Mouse (Mus musculus): ENCODE data around the gene Rnf157.
"Not testable (repeated sequence)": the region's sequence is repeated elsewhere in the genome, so short reads cannot be mapped to it uniquely, and the experiment has no call there.

Gene Rnf157

DNA sequence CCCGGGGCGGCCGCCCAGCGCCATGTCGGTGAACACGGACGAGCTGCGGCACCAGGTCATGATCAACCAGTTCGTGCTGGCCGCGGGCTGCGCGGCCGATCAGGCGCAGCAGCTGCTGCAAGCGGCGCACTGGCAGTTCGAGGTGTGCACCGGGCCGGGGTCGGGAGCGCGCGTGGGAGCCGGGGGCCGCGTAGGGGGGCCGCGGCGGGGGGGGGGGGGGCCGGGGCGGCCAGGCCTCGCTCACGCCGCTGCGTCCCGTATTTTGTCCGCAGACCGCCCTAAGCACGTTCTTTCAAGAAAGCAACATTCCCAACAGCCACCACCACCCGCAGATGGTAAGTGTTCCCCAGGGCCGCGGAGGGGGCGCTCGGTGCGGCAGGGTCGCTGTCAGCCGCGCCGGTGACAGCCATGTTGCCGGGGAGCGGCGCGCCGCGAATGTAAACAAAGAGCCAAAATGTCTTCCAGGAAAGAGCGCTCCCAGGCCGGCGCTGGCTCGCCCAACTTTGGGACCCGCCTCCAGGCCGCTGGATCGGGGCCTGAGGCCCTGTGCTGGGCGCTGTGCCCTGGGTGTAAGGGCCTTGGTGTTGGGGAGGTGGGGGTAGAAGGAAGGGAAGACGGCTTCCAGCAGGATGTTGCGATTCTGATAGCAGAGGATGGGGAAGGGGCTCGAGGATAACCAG lies 21.6 kb upstream of the Rnf157 start:
- peak; percentile 56 for DNase-seq (ENCODE audit: low read depth, low spot score)

DNA sequence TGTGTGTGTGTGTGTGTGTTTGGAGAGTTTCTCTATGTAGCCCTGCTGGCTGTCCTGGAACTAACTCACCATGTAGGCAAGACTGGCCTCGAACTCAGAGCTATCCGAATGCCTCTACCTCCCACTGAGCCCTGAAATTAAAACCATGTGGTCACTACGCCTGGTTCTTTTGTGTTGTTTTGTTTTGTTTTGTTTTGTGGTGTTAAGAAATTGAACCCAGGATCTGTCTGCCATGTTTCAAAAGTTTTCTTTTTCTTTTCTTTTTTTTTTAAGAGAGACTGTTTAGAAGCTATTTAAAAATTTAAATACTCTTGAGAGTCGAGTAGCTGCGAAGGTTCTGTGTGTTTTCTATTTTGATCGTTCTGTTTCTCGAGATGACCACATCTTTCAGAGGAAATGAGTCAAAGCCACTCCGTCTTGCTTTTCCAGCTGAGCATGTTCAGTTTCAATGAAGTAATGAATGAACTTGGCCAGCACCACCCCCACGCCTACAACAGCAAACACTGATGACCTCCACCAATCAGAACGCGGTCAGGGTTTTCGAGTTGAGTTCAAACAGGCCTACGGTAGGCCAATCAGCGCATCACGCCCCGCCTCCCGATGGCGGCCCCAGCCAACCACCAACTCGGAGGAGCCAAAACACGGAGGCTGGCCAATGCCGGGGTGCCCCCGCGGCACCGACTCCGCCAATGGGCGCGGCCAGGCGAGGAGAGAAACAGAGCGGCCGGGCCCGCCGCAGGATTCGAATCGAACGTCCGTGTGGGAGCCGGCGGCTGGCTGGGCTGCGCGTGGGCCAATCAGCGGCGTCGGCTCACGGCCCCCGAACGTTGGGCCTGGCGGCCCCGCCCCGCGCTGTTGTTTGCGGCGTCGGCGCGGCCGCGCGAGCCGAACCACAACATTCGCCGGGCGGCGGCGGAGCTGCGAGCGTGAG lies 20.8 kb upstream of the Rnf157 start, which contains the start of gene Ubald2:
Ubald2 (plus strand) TSS at position 739 of the 931 bp plus-strand sequence.
- peak; percentile 100 for DNase-seq (ENCODE audit: low read depth, low spot score)

DNA sequence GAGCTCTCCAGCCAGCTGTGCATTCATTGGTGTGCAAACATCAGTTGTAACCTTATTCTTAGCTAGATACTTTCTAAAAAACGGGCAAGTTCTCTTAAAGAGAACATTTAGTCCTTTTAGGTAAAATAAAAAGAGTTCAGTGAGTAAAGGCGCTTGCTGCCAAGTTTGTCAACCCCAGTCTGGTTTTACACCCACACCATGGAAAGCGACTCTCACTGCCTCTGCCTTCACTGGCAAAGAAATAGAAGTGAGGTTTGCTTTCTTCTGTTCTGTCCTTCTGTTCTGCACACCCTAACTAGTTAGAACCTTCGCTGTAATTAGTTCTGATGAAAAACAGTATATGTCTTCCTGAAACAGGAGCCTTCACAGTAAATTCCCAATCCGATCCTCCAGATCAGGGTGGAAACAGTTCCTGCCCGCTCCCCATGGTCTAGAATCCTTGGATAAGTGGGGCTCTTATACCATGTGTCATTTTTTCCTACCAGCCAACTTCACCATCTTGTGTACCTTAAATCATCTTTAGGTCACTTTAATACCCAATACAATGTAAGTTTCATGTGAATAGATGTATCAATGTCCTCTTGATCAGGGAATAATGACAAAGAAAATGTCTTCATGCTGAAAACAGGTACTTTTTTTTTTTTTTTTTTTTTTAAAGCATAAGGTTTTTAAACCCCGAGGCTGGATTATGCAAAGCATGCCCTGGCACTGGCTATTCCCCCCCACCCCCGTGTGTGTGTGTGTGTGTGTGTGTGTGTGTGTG lies 19.9 kb upstream of the Rnf157 start:
- DNase-seq (ENCODE audit: low read depth, low spot score): peak; percentile 19

DNA sequence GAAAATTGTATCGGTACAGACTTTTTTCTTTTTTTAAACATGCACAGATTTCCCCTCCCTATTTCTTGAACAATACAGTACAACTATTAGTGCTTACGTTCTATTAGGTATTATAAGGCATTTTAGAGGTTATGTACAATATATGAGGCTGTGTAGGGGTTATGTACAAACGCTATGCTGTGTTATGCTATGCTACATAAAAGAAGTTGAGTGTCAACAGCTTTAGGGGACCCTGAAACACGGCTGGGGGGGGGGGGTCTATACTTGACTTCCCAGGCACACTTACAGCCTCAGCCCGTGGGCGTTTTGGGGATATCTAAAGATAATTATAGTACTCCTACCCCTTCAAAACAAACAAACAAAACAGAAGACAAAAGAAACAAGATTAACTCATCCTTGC lies 19.3 kb upstream of the Rnf157 start:
- no peak for DNase-seq (ENCODE audit: low read depth, low spot score)

DNA sequence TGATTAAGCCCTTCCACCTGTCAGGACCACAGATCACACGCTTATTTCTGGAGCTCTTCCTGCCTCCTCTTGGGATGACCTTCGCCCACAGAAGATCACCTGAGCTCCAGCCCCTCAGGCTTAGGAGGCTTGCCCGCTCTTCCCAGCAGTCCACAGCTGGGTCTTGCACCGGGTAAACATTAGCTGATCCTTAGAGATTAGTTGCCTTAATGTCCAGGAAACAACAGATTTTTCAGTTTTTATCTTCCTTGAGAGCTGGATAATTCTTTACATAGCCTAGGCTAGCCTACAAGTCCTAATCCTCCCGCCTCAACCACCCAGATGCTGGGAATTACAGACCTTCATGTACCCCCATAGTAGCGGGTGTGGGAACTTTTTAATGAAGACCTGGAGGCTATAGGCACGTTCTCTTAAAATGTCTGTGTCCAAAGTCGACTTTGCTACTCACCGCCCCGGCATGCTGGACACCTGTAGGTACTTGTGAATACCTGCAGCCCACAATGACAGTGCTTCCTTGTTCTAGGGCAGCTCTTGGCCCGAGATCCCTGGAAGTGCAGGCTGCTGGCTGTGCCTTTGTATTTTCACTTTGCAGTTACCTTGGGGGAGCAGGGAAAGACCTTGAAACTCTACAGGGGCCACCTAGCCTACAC lies 18.7 kb upstream of the Rnf157 start:
- DNase-seq (ENCODE audit: low read depth, low spot score): no peak

DNA sequence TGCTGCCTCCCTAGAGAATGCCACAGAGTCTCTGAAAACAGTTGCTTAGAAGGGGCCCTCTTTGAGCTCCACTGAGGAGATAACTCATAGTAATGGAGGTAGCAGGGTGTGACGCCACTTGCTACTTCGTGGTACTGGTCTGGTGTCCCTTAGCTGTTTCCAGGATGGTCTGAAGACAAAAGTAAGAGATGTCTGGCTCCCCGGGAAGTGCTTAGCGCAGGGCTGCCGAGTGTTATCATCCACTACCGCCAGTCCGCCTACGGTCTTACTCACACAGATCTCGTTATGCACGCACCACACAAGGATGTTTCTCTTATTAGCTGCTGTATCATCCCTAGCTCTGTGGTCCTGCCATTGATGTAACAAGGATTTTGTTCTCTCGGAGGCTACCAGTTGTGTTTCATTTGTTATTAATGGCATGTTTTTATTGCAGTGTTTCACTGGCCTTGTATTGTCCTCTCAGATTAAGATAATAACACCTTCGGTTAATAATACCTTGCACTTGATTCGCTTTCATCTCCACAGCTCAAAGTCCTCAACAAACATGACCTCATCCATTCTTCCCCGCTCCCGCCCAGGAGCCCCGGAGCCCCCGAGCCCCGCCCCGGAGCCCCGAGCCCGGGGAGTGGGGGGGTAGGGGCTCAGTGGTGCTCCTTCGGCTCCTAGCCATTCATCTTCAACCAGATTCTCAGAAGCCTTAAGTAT lies 18.0 kb upstream of the Rnf157 start:
- DNase-seq (ENCODE audit: low read depth, low spot score): peak; percentile 22

DNA sequence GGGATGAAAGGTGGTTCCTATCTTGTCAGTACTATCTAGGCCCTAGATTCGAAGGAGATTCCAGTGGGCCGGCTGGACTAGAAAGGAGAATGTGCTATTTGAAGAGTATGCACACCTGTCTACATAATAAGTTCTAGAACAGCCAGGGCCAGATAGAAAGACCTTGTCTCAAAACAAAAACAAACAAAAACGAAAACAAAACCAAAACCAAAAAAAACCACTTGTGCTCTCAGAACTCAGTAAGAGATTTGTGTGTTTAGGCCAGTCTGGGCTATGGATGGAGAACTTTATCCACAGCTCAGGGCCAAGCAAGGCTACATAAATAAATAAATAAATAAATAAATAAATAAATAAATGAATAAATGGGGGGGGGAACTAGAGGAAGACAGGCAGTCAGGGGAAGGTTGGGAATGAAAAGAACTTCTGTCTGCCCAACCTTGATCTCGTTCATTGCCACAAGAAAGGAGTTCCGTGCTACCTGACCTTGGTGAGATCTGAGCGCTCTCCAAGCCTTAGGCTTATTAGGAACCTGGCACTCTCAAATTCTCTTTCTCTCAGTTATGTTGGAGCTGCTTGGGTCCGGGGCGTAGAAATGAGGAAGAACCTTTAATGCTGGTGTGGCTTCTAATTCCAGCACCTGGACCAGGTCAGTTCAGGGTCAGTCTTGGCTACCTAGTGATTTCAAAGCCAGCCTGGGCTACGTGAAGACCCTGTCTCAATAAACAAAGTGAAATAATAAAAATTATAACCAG lies 17.2 kb upstream of the Rnf157 start:
- DNase-seq (ENCODE audit: low read depth, low spot score): peak; percentile 59

DNA sequence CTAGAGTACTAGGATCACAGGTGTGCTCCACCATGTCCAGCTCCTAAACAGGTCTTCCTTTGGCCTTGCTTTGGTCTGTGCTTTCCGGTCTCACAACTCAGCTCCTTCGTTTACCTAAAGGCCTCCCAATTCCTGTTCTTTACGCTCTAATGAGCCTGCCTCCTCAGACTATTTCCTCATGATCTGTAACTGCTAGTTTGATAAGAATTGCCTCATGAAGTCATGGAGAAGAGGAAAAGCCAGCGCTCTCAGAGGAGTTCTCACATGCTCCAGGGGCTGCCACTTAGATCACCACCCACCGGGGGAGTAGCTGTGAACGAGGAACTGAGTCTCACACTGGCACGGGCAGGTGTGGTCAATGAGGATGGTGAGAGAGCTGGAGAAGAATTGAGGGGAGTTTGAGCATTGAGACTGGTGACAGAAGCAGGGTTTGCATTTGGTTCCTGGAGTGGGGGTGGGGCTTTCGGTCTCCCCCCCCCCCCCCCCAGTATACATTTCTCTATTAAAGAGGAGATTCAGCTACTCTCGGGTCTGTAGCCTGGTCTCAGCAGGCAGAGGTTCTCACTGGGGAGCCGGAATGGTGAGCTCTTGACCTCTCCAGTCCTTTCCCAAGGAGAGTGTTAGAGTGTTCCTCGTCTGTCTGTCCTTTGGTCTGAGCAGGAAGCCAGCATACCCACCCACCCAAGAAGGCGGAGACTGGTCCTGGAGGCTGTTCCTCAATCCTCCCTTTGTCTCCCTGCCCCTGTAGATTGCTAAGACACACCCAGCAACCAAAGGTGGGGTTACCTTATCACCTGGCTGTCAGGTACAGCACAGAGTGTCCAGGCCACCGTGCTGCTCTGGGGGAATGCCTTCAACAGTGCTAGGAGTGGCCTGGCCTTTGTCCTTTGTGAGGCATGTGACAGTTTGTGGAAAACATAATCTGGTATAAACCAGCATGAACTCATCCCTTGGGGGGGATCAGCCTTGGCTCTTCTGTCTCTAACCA lies 16.3 kb upstream of the Rnf157 start:
- peak; percentile 56 for DNase-seq (ENCODE audit: low read depth, low spot score)

DNA sequence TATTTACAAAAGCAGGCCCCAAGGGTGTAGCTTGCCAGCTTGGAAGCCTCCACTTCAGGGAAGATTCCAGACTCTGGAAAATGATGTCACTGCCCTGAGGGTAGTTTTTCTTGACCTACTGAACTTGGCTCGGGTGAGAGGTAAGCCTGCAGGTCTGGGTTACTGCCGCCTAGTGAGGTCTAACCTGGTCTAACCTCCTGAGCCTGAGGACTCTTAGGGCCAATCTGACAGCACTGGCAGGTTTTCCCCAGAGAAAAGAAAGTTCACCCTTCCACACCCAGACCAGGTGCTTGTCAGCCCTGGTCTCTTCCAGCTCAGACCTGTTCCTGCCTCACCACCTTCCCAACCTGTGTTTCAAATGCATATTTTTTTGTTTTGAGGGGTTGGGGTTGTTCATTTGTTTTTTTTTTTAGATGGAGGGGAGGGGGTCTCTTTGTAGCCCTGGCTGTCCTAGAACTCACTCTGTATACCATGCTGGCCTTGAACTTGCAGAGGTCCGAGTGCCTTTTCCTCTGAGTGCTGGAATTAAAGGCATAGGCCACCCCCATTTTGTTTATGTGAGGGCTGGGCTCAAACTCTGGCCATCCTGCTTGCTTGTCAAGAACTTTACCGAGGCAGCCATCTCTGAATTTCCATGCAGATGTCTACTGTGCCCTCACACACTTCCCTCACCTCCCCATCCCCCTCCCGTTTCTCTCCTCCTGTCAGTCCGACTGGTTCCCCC lies 14.2 kb upstream of the Rnf157 start:
- no peak for DNase-seq (ENCODE audit: low read depth, low spot score)

DNA sequence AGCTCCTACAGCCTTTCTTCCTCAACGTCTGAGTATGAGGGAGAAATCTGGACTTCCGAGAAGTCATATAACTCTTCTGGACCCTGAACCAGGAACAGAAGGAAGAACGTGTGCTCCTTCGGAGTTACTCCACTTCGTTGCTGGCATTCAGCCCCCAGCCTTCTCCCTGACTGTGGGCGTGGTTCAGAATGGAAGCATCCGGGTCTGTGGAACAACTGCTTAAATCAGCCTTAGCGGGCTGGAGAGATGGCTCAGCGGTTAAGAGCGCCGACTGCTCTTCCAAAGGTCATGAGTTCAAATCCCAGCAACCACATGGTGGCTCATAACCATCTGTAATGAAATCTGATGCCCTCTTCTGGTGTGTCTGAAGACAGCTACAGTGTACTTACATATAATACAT lies 13.5 kb upstream of the Rnf157 start:
- not testable (repeated sequence) for DNase-seq (ENCODE audit: low read depth, low spot score)

DNA sequence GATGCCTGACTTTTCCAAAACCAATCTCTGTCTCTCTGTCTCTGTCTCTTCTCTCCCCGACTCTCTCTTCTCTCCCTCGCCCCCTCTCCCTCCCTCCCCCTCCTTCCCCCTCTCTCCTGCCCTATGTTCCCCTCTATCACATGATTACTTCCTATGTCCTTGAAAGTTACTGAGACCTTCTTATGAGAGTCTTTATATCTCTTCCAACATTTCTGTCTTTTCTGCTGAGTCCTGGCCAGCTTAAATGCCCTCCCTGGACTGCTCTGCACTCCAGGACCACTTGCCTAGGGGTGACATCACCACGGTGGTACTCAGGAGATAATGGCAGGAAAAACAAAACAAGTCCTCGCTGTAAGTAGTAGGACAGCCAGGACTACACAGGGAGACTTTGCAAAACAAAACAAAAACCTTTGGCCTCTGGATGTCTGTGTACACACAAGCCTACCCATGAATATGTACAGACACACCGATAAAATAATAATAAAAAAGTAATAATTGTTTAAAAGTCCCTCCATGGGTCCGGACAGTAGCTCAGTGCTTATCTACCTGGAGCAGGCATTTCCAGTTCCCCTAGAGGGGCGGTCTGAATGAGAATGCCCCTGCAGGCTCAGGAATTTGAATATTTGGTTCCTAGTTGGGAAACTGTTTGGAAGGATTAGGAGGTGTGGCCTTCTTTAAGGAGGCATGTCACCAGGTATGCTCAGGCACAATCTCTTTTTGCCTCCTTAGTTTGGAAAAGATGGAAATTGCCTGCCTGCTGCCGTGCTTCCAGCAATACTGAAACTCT lies 12.0 kb upstream of the Rnf157 start:
- no peak for DNase-seq (ENCODE audit: low read depth, low spot score)

DNA sequence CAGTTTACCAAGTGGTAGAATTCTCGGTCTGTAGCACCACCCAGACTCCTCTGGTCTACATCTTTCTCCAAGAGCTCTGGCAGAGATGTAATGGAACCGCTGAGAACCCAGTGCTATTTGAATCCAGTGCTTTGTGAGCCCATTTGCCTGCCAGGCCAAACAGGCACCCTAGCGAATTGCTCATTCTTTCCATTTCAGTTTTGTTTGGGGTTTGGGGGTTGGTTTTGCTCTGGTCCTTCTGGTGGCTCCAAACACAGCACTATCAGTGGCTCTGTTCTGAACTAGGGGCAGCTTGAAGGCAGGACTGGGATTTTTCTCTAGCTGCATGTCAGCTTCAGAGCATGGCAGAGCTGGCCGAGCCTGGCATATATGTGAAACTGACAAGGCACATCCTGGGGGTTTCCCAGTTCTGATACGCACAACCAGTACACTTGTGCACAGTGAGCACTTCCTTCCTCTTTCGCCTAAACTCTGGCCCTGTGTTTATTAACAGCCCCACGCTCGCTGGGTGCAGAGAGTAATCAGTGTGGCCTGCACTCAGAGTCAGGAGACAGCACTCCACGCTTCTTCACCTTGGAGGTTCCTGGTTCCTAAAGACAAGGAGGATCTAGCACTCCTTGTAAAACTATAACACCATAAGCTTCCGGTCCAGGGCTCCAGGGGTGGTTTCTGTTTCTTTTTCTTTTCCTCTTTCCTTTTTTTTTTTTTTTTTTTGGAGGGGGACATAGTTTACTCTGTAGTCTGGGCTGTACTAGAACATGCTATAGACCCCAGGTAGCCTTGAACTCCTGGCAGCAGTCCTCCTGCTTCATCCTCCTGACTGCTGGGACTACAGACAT lies 11.2 kb upstream of the Rnf157 start:
- peak; percentile 94 for DNase-seq (ENCODE audit: low read depth, low spot score)

DNA sequence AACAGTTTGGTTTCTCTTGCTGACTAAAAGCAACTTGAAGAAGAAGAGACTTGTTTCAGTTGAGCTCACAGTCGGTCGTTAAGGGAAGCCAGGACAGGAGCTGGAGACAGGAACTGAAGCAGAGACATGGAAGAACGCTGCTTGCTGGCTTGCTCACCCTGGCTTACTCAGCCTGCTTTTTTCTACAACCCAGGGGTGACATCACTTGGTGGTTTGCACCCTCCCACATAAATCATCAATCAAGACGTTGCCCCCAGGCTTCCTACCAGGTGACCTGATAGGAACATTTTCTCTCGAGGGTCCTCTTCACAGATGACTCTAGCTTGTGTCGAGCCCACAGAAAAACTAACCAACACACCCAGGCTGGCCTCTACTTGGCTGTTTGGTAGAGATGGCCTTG lies 10.4 kb upstream of the Rnf157 start:
- no peak for DNase-seq (ENCODE audit: low read depth, low spot score)

DNA sequence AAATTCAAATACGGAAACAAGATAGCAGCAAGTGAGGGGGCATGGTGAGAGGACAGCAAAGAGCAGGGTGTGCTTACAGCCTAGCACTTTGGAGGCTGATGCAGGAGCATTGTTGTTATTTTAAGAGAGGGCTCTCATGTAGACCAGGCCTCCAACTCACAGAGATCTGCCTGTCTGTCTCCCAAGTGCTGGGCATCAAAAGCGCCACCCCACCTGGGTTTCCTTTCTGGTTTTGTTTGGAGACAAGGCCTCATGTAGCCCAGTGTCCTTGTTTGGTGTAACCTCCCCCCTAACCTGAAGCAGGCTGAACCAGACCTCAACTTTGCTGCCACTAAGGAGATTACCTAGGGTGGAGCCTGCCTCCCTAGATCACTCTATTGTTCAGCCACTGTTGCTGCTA lies 9.7 kb upstream of the Rnf157 start:
- no peak for DNase-seq (ENCODE audit: low read depth, low spot score)

DNA sequence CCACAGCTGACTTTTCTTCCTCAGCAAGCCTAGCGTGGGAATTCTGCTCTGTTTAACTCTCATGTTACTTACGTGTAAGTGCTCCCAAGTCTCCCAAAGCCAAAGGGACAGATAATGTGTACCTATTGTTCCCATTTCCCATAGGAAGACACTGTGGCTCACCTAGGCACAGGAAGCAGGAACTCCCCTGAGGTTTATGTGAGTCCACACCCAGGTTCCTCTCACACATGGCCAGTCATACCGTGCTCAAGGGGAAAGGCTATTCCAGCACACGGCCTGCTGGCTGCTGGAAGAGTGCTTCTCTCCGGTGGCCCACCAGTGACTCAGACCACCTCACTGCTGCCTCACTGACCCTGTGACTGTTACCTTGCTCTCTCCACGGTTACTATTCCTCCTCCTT lies 8.3 kb upstream of the Rnf157 start:
- DNase-seq (ENCODE audit: low read depth, low spot score): no peak

DNA sequence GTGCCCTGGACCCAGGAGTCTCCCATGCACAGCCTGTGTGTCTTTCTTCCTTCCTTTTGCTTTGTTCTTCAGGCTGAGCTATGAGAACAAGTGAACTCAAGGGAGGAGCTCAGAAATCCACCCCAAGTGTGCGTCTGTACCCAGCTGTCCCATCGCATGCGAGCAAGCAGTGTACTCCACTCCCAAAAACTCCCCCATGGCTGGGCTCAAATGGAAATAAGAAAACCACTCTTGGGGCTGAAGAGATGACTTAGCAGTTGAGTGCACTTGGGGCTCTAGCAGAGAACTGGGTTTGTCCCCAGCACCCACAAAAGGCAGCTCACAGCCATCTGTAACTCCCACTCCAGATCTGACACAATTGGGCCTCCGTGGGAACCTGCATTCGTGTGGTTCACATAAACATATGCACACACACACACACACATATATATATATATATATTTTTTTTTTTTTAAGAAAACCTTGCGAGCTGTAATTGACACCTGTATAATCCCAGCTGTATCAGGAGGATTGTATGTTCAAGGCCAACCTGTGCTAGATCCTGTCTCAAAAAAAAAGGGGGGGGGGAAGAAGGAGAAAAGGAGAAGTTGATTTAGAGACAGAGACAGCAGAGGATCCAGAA lies 6.1 kb upstream of the Rnf157 start:
- peak; percentile 80 for DNase-seq (ENCODE audit: low read depth, low spot score)
